Mouse (Mus musculus) kidney, postnatal 10 days (tissue): ENCODE measurements around the gene Defb22.
A peak's percentile ranks its signal among the peaks of the same experiment; 100 is the strongest.

ENCODE experiments used
- DNase-seq: peaks from one replicate; pipeline ENCODE4 v3.0.0; 2021; ENCODE audit warnings: mixed read lengths

Defb22 gene

DNA sequence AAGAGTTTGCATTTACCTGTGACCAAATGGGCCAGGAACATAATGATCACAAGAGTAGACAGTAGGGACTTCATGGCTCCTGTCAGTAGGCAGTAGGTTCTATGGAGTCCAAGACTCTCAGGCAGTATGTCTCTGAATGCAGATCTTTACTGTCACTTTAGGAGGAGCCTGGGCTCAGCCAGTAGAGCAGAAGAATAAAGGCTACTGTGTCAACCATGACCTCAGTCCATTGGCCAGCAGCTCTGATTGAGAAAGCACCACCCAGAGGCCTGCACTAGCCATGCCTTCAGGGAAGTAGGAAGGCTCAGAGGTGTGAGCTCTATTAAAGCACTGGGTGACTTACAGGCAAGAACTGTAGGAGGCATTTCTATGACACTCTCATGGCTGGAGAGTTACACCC, at the start of gene Defb22:
Defb22 (minus strand) TSS at position 101 of the 400 bp plus-strand sequence.
- no peak for DNase-seq

DNA sequence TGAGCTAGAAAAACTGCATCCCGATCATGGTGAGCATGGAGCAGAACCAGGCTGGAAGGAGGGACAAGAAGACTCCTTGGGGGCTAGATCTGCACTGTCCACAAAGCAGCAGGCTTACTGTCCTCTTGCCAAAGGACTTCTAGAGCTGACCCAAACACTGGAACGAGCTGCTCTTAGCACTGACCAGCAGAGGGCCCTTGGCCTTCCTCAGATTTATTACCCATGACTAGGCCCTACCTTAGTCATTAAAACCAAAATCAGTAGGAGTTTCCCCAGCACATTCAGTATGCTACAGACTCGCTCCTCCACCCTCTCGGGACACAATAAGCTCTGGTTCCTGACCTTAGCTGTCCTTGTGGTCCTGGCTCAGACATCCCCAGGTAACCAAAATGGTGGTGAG, 28.0 kb upstream of the Defb22 start, which contains the start of gene Defb28:
Defb28 (plus strand) TSS at position 275 of the 400 bp plus-strand sequence.
- no peak for DNase-seq

DNA sequence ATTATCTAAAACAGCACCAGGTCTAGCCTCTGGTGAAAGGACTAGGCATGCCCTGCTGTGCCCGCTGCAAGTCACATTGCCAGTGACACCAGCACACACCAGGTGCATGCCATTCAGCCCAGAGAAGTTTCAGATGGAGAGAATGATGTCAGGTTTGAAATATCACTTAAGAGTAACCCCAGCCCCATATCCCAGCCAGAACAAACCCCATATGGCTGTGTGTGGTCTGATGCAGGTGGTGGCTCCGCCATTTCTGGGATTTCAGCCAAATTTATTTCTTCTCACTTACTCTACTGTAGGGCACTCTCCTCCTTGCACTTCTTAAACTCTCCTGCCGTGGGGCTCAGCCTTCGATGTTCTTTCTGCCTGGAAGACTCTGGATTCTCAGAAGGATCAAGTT, 26.1 kb upstream of the Defb22 start:
- no peak for DNase-seq

- DNase-seq: no peak
Observed at GRCm38 (mm10) chr2:152511592-152511991, 21.7 kb upstream of the Defb22 start, which contains the start of gene Defb26. Gene Defb26, minus strand, starts transcription at chr2:152511692.

GRCm38 (mm10) chr2:152503950-152504349, 14.0 kb upstream of the Defb22 start:
- DNase-seq: no peak

GRCm38 (mm10) chr2:152500863-152501229, 10.9 kb upstream of the Defb22 start:
- no peak for DNase-seq

GRCm38 (mm10) chr2:152500204-152500862, 10.4 kb upstream of the Defb22 start:
- DNase-seq: no peak

- no peak for DNase-seq
Observed at GRCm38 (mm10) chr2:152498020-152498419, 8.1 kb upstream of the Defb22 start.

GRCm38 (mm10) chr2:152493151-152493550, 3.2 kb upstream of the Defb22 start:
- DNase-seq: no peak

- DNase-seq: no peak
Observed at GRCm38 (mm10) chr2:152487024-152487423, 2.9 kb downstream of the Defb22 start.

DNA sequence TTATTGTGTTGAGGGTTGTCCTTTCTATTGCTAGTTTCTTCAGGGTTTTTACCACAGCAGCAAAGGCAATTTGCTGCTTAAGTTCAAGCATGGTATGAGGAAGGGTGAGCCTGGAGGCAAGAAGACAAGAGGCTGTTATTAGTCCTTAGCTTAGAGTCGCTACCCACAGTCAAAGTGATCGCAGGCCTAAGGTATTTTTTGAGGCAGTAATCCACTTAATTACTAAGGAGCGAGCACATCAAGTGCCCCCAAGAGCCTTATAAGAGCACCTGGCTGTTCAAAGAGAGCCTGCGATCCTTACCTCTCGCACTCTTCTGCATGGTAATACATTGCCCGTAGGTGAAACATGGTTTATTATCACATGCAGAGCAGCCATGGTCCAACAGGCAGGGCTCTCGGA, 8.2 kb downstream of the Defb22 start:
- no peak for DNase-seq

DNA sequence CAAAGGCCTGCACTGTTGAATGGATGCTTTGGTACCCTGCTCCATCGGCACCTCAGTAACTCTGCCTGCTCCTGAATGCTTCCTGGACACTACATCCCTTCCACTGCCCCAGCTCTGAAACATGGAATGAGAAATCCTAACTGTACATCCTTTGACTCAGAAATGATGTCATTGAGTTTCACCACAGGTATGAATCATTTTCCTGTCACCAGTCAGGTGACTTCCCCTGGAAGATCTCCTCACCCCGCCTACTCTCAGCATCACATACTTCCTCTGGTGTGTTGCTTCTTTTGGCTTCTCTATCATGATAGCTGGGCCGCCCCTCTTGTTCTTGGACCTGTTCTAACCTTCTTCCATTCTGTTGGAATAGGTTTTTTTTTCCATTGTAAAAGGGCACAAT, 9.1 kb downstream of the Defb22 start:
- no peak for DNase-seq

- DNase-seq: no peak
Observed at GRCm38 (mm10) chr2:152476763-152477162, 13.2 kb downstream of the Defb22 start, which contains the start of gene Defb20. Gene Defb20, plus strand, starts transcription at chr2:152477063.

GRCm38 (mm10) chr2:152472434-152472833, 17.5 kb downstream of the Defb22 start:
- no peak for DNase-seq

DNA sequence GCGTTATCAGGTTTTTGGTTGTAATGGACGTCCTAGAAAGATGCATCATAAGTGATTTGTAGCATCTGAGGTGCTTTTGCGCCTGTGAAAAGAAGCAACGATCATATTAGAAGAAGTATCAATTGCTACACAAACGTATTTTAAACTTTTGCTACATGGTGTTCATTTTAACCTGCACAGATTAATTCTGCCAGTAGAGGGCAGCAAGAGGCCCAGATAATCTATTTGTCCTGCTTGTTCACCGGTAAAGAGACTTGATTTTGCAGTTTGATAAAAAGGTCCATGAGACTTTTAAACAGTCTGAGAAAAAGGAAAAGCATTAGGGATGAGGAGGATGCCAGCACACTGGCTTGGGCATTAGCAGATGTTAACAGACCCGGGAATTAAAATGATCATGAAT, 19.0 kb downstream of the Defb22 start:
- peak; percentile 71 for DNase-seq

- no peak for DNase-seq
Observed at GRCm38 (mm10) chr2:152464570-152465150, 25.3 kb downstream of the Defb22 start, which contains the start of gene Defb23. Gene Defb23, minus strand, starts transcription at chr2:152464620.

DNA sequence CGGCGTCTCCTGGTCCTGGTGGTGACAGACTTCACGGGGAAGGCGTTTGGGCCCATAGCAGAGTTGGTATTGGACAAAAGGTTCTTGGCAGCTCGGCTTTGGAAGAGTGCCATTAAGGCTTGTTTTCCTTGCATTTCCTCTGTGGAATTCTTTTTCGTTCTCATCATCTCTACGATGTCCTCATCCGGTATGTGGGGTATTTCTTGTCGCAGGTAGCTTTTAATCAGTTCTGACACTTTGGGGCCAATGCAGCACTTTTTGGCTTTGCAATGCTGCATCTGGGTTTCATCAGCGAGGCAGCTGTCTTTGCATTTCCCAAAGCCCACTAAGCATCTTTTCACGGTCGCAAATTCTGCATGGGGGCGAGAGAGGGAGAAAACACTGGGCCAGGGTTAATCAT, 30.7 kb downstream of the Defb22 start:
- no peak for DNase-seq

DNA sequence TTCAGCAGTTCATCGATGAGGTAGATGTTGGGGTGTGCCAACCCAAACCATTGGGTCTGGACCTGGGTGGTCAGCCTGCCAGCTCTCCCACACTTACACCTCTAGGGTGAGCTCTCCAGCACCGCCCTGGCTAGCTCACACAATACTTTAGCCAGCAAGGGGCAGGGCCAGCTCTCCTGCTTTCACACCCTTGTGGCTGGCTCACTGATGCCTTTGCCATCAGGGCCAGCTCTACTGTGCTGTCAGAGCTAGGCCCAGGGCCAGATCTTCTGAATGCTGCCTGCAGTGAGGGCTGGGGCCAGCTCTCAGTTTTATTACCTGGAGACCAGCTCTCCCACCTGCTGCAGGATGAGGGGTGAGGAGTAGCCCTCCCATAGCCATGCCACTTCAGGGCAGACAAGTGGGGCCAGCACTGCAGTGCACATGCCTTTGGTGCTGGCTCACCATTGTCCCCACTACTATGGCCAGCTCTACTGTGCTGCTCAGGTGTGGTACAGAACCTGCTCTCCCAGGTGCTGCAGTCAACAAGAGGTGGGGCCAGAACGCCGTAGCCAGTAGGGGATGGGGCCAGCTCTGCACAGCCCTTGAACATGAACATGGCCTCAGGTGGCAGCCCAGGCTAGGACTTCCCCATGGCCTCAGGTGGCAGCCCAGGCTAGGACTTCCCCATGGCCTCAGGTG, 37.7 kb downstream of the Defb22 start:
- no peak for DNase-seq

DNA sequence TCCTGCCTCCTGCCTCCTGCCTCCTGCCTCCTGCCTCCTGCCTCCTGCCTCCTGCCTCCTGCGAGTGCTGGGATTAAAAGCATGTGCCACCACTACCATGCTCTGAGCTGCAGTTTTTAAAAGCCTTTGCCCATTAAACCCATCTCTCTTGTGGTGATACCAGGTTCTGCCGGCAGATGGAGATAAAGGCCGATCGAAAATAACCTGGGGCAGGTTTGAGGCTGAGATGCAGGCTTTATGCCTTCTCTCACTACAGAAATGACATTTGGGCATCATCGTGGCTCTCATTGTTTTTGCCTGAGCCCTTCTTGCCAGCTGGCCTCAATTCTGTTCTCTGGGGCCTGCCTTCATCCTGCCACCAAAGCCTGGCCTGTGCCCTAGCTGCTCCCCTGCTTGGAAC, 39.7 kb downstream of the Defb22 start:
- peak; percentile 75 for DNase-seq

- DNase-seq: no peak
Observed at GRCm38 (mm10) chr2:152447461-152447860, 42.5 kb downstream of the Defb22 start.

- DNase-seq: no peak
Observed at GRCm38 (mm10) chr2:152446642-152447041, 43.3 kb downstream of the Defb22 start.

DNA sequence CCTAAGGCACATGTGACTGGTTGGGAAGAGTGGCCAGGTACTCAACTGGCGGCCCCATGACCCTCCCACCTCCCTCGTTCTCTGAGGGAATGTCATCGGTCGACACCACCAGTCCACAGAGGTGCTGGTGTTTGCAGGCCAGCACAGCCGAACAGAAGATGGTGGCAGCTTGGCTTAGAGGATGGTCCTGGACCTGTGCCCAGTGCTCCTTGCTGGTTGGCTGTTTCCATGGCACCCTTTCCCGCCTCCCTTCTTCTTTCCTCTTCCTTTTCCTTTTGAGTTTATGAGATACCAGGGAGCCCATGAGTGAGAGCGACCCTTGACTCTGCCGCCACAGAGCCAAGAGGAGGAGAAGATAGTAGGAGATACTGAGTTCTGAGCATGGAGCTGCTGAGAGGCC, 46.7 kb downstream of the Defb22 start:
- peak; percentile 27 for DNase-seq

DNA sequence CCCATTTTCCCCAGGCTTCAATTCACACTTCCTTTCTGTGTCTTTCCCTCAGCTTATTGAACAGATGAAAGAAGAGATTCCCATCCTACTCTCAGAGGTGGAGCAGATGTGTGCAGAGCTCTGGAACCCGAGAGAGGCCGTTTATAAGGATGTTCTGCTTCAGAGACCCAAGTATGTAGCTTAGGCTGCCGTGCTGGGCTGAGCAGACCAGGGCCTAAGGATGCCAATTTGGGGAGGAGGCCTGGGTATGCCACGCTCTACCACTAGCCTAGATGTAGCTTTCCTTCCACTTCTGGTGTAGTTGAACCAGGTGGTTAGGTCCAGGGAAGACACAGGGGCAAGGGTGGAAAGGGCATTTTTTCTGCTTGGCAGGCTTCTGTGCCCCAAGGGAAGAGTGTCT, 47.6 kb downstream of the Defb22 start:
- no peak for DNase-seq

- no peak for DNase-seq
Observed at GRCm38 (mm10) chr2:152439833-152440232, 50.1 kb downstream of the Defb22 start.
